Mouse (Mus musculus): ENCODE data around the gene Gm10322.

- TF ChIP-seq CHD2 (IDR thresholded peaks at IDR 0.05; ENCODE audit: low read depth, low read length): no peak
- no peak for TF ChIP-seq MAFK (IDR thresholded peaks at IDR 0.05; ENCODE audit: insufficient read depth, low read depth, low read length)
- TF ChIP-seq ZNF384 (IDR thresholded peaks at IDR 0.05; ENCODE audit: low read depth, low read length): no peak
Measured at GRCm38 (mm10) chr10:59571964-59572363, 43.9 kb upstream of the Gm10322 start.

Measured in ES-E14 (cell line).